Mouse (Mus musculus) T-helper 17 cell (primary cell): ENCODE results near the gene Krtap16-1.

Experiments used
- in situ Hi-C, 2 experiments: fragments of 300-600 bp; cut with MboI, MseI; formaldehyde crosslinking; loops; 1 replicate in 1 of 2; 2 replicates in 1 of 2; pipeline ENCODE4 v1.15.1; 2025; ENCODE audit warnings: high pct_unique_total_duplicates in 2 of 2

Krtap16-1 gene

DNA sequence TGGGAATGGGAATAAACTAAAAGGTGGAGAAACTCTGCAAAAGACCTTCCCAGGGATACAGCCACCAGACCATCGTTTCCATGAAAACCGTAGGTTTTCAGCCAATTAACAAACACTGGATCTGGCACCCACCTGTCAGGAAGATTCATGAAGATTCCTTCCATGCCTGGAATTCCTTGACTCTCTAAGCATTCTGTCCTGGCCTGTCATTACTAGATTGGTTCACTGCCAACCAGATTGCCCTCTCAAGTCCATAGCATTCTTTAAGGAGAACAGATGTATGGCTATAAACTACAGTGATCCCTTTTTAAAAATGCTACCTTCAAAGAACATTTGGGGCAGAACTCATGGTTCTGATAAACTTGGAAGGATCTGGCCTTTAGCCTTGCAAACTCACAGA lies 20.4 kb downstream of the Krtap16-1 start:
- in situ Hi-C loops, result no loop called here

DNA sequence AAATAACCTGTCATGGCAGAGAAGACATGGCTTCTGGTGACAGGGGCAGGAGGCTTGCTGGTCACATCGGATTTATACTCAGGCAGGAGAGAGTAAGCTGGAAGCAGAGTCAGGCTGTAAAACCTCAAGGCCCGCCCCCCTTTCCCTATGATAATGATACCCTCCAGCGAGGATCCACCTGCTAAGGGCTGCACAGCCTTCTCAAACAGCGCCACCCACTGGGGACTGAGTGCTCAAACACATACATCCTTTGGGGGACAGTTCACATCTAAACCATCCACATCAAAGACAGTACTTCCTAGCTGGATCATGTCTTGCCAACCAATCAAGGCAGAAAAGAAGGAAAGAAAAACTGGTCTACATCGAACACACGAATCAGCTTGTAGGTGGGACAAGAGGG lies 22.2 kb downstream of the Krtap16-1 start:
- in situ Hi-C loops, result no loop called here

DNA sequence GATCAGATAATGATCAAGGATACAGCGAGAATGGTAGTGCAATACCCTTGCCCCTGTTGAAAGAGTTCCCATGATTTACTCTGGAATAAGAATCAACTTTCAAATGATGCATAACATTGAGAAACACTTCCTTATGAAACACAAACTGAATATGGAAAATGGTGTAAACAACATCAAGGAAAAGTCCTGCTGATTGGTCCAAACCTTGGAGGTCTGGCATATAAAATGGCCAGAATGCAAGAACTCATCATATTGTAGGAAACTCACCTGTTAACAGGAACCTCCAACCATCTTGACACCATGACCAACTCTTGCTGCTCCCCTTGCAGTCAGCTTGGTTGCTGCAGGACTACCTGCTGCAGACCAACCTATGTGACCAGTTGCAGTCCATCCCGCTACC lies 38.2 kb downstream of the Krtap16-1 start, which contains the start of gene Krtap9-5:
Gene Krtap9-5, plus strand, starts transcription at position 301 of the 400 bp plus-strand sequence.
- in situ Hi-C loops, result no loop called here

DNA sequence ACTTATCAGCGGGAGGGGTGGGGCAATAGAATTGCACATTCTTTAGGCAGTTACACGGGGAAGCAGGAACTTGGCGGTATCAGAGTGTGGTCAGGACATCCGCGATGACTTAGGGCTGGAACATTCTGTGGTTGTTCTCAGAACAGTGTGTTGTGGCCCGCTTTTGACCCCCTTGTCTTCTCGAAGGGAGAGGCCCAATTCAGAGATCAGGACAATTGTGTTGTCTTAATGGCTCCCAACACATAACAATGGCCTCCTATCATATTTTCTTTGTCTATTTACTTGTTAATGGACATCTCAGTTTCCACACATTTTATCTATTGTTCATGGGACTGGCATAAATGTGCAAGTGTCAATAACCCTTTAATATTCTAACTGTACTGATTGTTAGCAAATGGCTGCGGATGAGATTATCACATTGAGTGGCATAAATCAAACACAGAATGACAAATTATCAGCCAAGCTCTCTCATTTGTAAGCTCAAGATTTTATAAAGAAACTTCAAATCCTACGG lies 48.6 kb downstream of the Krtap16-1 start:
- in situ Hi-C loops, result no loop called here

DNA sequence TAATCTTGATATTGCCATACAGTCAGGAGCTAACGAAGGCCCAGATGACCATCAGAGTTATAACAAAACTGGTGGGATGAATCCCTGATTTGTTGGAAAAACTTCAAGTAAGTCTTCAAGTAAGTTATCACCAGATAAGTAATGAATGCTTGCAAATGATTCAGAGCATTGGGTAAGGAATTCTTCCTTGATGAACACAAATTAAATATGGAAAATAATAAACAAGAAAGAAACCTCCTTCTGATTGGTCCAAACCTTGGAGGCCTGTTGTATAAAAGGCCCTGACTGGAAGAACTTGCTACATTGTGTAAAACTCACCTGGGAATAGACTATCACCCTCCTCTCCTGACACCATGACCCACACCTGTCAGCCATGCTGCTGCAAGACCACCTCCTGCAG lies 50.4 kb downstream of the Krtap16-1 start, which contains the start of gene Krtap31-2:
Gene Krtap31-2, plus strand, starts transcription at position 301 of the 400 bp plus-strand sequence.
- in situ Hi-C loops, result no loop called here
